Mouse (Mus musculus) kidney, adult 11 months (tissue): Measurements from ENCODE around the gene Klk1b3.
A peak's percentile ranks its signal among the peaks of the same experiment; 100 is the strongest.
"Not testable (repeated sequence)": the region's sequence is repeated elsewhere in the genome, so short reads cannot be mapped to it uniquely, and the experiment has no call there.

ENCODE experiments used
- DNase-seq: peaks from one replicate; pipeline ENCODE4 v3.0.0; 2022

The Klk1b3 gene

DNA sequence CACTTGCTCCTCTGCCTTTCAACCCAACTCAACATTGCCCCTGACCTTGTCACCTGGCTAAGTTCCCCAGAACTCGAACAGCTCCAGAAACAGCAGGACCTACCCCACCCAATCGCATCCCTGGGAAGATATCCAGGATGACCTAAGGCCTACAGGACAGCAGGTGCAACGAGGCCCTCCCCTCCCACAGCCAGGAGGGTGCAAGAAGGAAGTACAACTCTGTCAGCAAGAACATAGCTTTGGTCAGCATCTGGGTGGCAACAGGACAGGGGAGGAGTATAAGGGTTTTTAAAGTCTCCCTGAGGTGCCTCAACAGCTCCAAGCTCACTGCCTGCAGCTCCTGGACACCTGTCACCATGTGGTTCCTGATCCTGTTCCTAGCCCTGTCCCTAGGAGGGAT, at the start of gene Klk1b3:
Gene Klk1b3 (plus strand): TSS at position 301 of the 400 bp plus-strand sequence.
- DNase-seq = no peak

DNA sequence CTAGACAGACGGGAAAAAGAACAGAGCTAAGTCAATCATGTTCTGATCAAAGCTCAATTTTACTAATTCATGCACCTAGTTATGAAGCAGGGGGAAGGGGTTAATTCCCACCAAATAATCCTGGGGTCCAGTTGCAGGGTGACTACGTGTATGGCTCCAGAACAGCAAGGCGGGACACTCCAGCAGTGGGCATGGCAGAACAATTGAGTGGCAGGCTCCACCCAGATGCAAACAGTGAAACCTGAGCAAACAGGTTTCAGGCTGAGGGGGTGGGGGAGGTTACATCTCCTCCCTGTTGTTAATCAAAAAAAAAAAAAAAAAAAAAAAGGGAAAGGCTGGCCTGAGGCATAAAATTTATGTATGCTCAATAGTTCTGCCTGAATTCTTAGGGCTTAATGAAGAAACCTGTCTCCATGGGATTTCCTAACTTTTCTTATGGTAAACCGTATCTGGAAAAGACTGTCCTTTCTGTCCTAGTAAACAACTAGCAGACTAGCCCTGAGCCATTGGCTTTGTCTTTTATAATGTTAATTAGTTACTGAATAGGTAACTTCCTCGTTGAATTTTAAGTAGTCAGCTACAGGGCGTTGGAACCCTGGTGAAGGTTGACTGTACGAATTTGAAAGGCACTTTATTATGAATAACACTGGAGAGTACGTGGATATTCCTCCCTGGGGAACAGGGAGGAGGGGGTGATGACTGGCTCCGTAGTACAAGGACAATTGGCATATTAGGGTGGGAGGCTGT, 18.5 kb upstream of the Klk1b3 start:
- peak; percentile 47 for DNase-seq

DNA sequence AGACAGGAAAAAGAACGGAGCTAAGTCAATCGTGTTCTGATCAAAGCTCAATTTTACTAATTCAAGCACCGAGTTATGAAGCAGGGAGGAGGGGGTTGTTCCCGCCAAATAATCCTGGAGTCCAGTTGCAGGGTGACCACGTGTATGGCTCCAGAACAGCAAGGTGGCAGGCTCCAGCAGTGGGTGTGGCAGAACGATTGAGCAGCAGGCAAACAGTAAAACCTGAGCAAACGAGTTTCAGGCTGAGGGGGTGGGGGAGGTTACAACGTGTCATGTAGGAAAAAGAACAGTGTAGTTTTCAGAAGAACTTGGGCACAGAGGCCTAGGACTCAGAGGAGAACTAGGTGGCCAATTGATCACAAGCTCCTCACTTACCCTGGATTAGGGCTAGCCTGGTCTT, 11.5 kb upstream of the Klk1b3 start:
- peak; percentile 35 for DNase-seq

DNA sequence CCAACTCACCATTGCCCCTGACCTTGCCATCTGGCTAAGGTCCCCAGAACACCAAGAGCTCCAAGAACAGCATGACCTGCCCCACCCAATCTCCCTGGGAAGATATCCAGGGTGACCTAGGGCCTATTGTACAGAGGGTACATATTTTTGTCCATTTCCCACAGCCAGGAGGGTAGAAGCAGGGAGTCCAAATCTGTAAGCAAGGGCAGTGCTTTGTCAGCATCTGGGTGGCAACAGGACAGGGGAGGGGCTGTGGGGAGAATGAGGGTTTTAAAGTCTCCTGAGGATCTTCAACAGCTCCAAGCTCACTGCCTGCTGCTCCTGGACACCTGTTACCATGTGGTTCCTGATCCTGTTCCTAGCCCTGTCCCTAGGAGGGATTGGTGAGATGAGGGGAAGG, 10.1 kb upstream of the Klk1b3 start, which contains the start of gene Klk1b24:
Gene Klk1b24 (plus strand): TSS at position 301 of the 400 bp plus-strand sequence.
- DNase-seq = not testable (repeated sequence)

DNA sequence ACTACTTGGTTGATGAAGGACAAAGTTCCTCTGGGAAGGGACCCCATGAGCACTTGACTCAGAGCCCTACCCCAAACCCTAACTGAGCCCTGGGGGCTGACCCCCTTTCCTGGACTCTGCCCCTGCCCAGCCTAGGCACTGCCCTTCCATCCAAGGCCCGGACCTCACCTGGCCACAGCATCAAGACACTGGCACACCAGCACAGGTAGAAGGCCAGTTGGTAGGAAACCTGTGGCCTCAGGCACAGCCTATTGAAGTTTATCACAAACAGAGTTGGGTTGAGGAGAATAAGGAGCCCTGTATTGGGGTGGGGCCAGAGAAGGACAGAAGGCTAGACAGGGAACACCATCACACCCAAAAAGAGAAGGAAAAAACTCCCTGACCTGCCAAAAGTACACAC, 4.5 kb upstream of the Klk1b3 start:
- DNase-seq = not testable (repeated sequence)

DNA sequence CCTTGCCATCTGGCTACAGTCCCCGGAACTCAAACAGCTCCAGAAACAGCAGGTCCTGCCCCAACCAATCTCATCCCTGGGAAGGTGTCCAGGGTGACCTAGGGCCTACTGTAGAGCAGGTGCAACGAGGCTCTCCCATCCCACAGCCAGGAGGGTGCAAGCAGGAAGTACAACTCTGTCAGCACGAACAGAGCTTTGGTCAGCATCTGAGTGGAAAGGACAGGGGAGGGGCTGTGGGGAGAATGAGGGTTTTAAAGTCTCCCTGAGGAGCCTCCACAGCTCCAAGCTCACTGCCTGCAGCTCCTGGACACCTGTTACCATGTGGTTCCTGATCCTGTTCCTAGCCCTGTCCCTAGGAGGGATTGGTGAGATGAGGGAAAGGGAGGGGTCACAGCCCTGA, 9.1 kb downstream of the Klk1b3 start, which contains the start of gene Klk1b4:
Gene Klk1b4 (plus strand): TSS at position 301 of the 400 bp plus-strand sequence.
- DNase-seq = not testable (repeated sequence)

DNA sequence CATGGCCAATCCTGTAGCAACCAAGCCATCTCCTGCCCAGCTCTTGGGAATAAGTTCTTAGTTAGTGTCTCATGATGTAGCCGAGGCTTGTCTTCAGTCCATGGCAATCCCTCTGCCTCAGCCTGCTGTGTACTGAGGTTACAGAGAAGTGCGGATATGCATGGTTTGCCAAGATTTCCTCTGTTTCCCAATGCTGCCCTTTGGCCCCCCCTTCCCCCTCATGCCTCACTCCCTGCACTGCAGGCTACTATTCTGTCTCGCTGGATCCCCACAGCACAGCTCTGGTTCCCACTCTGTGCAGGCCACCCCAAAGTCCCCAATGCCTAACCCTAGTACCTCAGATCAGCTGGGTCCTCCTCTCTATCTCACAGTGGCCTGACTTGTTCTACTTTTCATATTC, 10.3 kb downstream of the Klk1b3 start:
- DNase-seq = no peak

DNA sequence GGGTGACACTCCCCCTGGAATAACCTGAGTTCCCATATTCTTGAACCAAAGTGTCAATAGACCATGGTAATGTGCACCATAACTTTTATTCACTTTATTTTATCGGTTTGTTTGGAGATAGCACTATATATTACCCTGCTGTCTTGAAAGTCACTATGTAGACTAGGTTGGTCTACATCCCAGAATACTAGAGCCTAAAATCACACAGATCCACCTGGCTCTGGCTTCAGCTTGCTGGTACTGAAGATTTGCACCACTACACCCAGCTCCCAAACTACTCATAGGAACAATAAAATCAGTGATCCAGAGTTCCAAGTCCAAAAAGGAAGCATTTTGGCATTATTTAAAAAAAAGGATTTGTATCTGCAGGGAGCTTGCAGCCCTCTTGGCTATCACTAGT, 17.7 kb downstream of the Klk1b3 start, which contains the start of gene Klk1b5:
Gene Klk1b5 (plus strand): TSS at position 301 of the 400 bp plus-strand sequence.
- DNase-seq = no peak

DNA sequence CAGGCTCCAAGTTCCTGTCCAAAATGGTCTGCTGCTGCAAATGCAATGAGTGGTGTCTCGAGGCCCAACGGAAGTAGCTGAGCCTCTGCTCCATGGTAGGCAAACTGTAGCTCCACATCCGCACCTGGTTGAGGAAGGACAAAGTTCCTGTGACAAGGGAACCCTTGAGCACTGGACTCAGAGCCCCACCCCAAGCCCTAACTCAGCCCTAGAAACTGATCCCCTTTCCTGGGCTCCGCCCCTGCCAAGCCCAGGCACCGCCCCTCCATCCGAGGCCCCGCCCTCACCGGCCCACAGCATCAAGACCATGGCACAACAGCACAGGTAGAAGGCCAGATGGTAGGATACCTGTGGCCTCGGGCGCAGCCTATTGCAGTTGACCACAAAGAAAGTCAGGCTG, 23.6 kb downstream of the Klk1b3 start:
- DNase-seq = not testable (repeated sequence)

DNA sequence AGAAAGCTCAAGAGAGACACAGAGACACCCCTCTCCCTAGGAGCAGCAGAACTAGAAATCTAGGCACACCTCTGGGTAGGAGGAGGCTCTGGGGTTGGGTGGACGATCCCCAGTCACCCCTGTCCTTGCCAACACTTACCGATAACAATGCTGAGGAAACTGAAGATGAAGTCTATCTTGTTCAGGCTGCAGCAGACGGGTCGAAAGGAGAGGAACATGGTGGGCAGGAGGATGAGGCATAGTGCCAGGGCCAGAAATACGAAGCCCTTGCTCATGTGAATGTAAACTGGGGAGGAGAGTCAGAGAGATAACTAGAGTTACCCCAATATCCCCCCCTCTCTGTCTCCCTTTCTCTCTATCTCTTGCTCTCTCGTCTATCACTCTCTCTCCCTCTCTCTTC, 24.3 kb downstream of the Klk1b3 start:
- DNase-seq = not testable (repeated sequence)

DNA sequence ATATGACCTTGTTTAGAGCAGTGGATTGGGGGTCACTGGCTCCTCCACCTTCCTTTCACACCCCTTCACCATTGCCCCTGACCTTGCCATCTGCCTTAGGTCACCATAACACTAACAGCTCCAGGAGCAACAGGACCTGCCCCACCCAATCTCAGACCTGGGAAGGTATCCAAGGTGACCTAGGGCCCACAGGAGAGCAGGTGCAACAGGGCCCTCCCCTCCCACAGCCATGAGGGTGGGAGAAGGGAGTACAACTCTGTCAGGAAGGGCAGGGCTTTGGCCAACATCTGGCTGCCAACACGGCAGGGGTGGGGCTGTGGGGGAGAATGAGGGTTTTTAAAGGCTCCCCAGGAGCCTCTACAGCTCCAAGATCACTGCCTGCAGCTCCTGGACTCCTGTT, 27.1 kb downstream of the Klk1b3 start, which contains the start of gene Klk1:
Gene Klk1 (plus strand): TSS at position 285 of the 400 bp plus-strand sequence.
- peak; percentile 78 for DNase-seq

DNA sequence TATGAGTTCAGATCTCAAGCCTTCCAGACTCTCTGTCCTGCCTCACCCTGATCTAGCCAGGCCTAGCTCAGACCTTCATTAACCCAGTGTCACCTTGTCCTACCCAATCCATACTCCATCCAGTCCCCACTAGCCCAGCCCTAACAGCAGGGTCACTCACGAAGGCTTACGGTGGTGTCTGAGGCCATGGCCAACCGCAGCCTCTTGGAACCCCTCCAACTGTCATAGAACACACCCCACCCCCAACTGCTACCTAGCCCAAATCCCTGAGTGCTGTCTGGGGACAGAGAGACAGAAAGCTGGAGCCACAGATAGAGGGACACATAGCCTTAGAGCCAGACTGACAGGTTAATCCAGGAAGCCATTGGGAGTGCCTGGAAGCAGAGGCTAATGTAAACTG, 37.9 kb downstream of the Klk1b3 start, which contains the start of gene Gm36864:
Gene Gm36864 (plus strand): TSS at position 269 of the 400 bp plus-strand sequence.
- no peak for DNase-seq

DNA sequence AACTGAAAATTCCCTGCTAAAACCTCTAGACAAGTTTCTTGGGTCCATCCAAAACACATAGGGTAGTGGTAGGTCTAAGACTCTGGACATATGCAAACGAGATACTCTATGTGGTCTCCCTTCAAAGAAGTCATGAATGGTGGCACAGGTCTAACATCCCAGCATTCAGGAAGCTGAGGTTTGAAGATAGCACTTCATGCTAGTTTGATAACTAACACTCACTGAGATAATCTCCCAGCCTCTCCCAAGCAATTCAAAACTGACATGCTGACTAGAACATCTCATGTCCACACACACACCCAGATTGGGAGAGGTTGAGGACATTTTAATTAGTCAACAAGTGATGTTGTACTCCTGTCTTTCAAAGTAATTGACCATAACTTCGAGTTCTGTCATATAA, 41.9 kb downstream of the Klk1b3 start:
- DNase-seq = no peak

DNA sequence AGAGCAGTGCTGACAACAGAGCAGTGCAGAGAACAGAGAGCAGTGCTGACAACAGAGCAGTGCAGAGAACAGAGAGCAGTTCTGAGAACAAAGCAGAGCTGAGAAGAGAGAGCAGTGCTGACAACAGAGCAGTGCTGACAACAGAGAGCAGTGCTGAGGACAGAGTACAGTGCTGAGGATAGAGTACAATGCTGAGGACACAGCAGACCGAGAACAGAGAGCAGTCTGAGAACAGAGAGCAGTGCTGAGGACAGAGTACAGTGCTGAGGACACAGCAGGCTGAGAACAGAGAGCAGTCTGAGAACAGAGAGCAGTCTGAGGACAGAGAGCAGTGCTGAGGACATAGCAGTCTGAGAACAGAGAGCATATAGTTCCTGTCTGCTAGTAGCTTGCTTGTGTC, 42.7 kb downstream of the Klk1b3 start:
- DNase-seq = no peak

DNA sequence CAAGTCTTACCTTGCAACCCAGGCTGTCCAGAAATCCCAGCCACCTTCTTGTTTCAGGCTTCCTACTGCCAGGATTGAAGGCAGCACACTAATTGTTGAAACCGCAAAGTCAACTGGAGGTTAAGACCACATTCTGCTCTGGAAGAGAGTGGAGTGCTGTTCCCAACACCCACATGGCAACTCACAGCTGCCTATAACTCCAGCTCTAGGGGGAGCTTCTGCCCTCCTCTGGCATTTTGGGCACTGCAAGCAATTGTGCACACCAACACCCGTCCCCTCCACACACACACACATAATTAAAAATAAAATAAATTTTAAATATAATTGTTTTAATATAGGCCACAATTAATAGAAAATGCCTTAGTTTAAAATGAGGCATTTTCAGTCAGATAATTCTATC, 43.2 kb downstream of the Klk1b3 start:
- DNase-seq = peak; percentile 28

DNA sequence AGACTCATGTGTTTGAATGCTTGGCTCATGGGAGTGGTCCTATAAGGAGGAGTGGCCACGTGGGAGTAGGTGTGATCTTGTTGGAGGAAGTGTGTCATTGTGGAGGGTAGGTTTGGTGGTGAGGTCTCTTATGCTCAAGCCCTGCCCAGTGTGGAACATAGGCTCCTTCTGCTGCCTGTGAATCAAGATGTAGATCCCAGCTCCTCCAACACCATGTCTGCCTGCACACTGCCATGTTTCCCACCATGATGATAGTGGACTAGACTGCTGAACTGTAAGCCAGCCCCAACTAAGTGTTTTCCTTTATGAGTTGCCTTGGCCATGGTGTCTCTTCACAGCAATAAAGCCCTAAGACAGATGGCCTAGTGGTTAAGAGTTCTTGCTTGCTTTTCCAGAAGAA, 46.1 kb downstream of the Klk1b3 start:
- no peak for DNase-seq

DNA sequence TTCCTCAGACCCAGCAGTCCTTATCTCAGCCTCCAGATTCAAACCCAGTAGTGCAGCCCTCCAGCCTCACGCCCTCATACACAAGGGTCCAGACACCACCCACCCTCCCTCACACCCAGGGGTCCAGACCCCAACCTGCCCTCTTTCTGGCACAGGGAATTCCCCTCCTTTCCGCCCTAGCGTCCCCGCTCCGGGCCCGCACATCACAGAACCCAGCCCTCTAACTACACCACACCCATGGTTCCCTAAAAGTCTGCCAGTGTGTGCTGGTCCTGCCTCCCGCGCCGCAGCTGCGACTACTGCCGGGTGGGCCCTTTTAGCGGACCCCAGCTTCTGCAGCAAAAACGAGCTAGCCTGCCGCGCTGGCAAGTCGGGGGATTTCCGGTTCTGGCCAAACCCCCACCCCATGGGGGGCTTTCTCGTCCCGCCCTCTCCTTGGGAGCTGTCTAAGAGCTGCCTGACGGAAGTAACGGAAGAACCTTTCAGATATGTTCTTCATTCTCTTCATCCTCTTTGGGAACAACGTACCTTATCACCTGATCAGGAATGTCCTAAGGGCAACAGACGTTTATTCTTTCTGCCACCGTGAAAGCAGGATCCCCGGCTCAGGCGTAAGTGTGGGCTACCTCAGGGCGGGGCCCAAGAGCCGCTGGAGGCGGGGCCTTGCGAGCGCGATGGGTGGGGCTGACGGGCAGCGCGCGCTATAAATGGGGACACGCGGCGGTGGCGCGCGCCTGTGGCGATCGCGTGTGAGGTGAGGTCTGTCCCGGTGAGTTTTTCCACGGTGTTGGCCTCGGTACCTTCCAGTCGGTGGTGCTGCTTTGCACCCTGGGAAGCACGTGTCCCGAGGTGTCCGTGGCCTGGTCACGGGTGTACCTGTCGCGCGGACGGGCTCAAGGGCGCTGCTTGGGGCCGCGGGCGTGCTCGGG, 48.3 kb downstream of the Klk1b3 start, which contains the start of the genes 1700028J19Rik and 2410002F23Rik:
Gene 1700028J19Rik (minus strand): TSS at position 641 of the 929 bp plus-strand sequence.
Gene 2410002F23Rik (plus strand): TSS at position 668 of the 929 bp plus-strand sequence.
- DNase-seq = peak; percentile 88

DNA sequence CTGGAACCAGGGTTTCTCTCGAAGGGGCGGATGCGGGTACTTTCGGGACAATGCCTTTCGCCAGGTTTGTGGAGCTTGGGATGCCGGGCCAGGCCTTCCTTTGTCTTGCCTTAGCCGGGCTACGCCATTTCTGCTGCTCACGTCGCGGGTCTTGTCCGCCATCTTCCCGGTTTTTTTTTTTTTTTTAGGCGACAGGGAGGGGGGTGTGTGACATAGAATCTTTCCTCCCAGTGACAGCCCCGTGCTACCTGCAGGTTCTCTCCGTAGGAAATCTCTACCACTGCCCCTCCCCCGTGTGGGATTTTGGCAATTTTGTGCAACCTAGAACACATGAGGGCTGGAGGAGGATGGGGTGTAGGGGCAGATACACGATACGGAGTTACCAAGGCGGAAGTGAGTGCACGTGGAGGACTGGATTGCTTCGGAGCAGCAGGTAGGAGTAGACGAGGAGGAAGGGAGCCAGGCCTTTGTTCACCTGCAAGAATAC, 49.0 kb downstream of the Klk1b3 start:
- DNase-seq = peak; percentile 50

DNA sequence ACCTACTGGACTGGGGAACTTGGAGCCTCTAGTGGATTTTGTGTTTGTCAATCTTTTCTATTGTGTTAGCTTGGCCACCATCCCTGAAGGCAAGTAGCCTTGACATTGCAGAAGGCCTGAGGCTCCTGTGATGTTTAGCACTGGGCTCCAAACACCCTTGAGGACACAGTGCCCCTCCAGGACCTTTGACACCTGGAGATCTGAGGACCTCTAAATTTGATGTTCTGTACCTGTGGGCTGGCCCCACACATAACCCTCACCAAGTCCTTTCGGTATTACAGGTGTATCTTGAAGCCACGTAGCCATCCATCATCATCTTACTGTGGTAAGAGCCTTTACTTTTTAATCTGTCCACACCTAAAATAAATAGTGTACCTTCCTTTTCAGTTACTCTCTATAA, 50.0 kb downstream of the Klk1b3 start:
- DNase-seq = no peak

DNA sequence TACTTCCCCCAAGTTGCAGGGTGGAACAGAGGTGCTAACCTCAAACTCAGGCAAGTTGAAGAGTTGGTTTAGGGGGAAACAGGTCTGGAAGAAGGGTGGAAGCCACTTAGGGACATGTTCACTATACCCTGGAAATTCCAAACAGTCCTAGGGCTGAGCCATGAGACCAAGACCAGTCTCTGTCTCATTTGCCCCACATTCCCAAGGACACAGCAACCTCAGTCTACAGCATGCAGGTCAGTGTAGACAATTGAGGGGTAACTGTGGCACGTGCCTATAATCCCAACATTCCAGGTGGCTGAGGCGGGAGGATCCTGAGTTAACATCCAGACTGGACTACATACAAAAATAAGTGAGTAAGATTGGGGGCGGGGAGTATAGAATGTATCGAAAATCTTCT, 51.3 kb downstream of the Klk1b3 start:
- no peak for DNase-seq

DNA sequence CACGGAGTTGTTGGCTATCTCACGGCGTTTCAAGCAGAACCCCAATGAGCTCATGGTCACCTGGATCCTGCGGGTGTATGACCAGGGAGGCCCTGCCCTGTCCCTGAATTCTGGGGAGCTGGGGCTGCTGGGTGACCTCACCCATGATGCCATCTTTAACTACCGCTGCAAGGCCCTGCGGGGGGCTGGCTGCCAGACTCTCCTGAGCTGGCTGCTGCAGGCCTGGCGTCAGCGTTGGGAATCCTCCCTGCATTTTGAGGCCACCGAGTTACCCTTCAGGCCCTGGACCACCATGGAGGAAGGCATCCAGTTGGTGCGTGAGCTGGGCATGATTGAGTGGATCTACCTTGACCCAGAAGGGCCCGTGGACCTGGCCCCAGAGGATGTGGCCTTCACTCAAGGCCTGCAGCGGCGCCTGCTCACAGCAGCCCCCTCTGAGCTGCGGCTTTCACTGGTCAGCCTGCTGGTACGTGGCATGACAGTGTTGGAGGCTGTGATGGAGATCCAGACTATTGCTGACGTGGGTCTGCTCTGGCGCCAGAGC, 52.8 kb downstream of the Klk1b3 start:
- DNase-seq = not testable (repeated sequence)
